Mouse (Mus musculus) gastrocnemius, postnatal 14 days (tissue): ENCODE data around the gene Angel1. TPM values are rescaled to one million over a fixed set of nuclear protein-coding genes. Genes with fewer than 3 reads are reported as not detected.
A peak's percentile ranks its signal among the peaks of the same experiment; 100 is the strongest.

ENCODE experiments used
- DNase-seq: peaks from one replicate; pipeline ENCODE4 v3.0.0; 2021; ENCODE audit warnings: mixed read lengths
- intact Hi-C: fragments of 180-260 bp; cut with DNase I; formaldehyde crosslinking; loops from one replicate; pipeline ENCODE4 v1.15.1; 2025; ENCODE audit warnings: low total_unique reads
- total RNA-seq, 2 experiments: library from RNA; stranded (reverse); gene quantifications; 2 replicates each; pipeline ENCODE4 v1.2.3; 2021

Angel1 gene
- total RNA-seq, 2 experiments from 2014 or later: 4.6 to 4.7 TPM

DNA sequence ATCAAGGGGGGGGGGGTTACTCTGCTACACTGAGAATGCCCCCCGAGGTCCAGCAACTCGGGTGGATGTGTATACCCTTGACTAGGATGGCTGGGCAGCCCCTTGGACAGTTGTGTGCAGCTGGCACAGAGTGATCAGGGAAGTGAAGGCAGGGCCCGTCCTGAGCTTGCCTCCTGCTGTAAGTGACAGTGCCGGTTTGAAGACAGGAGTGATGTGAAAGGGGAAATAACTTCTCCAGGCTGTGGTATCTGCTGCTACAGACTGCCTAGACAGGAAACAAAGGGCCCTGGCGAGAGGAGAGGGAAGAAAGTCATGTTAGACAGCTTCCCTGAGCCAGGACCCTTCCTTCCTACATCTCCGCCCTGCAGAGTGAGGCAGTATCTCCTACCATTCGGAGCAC is 42.6 kb downstream of the Angel1 start:
- intact Hi-C loops: no loop called here
- no peak for DNase-seq

DNA sequence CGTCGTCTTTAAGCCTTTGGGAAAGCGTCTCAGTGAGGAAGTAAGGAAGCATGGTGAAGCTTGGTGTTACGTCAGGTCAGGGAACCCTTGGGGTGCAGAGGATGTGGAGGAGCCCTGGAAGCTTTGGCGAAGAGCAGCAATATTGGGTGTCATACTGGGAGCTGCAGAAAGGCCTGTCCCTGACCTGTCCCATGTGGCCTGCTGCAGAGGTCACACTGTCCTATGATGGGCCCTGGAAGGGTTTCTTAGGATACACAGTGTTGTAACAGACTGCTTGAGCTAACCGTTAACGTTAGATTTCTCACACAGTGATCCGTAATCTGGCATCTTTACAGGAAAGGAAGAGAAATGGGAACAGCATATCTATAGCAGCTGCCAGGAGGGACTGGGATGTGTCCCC is 44.1 kb downstream of the Angel1 start:
- intact Hi-C loops: no loop called here
- DNase-seq: no peak

DNA sequence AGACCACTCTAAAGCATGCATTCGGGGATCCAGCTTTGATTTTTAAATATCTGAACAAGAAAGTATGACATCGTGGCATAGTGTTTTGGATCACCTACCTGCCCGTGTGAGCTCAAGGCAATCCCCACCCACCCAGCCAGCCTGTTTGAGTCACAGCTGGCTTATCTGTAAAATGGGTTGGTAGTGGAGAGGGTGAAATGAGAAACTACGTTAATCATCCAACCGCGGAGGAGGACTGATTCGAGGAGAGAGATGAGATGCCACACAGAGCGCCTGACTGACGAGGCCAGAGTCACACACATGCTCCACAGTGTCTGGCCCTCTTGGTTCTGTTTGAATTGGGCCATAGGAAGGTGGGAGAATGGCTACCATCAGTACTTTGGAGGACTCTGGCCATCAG is 44.6 kb downstream of the Angel1 start:
- intact Hi-C loops: no loop called here

GRCm38 (mm10) chr12:86680591-86681193 is 45.6 kb downstream of the Angel1 start:
- intact Hi-C loops: no loop called here
- DNase-seq: no peak

More for the DNA sequence above, 44.6 kb downstream of the Angel1 start:
- no peak for DNase-seq

DNA sequence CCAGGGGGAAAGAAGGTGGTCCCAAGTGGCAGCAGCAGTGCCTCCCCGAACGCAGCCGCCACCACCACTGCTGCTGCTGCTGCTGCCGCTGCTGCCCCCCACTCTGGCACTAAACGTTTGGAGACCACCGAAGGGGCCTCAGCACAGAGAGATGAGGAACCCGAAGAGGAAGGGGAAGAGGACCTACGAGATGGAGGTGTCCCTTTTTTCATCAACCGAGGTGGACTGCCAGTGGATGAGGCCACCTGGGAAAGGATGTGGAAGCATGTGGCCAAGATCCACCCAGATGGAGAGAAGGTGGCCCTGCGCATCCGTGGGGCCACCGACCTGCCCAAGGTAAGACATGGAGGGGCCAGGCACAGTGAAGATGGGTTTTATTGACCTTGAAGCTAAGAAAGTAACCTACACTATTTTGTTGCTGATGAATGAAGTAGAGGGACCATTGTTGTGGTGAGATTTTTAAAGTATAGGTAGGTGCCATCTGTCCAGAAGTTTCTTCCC is 46.2 kb downstream of the Angel1 start:
- intact Hi-C loops: no loop called here

DNA sequence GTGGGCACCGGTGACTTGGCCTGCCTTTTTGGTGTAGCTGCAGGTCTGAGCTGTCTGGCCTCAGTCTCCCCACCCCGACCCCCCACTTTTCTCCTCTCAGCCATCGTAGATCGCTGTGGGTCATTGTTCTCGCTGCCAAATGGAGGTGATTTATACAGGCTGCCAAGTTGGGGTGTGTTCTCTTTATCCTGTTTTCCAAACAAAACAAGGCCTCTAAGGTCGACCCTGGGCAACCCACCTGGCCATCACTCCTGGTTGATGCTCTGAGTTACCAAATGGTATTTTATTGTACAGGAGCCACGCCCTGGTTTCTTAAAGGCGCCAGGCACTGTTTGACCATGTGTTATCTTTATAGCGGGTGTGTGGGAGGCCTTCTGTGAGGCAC is 46.7 kb downstream of the Angel1 start:
- no peak for DNase-seq
- intact Hi-C loops: no loop called here

More for the DNA sequence above, 46.2 kb downstream of the Angel1 start:
- no peak for DNase-seq

- peak; percentile 68 for DNase-seq
- intact Hi-C loops: no loop called here
These were observed 47.4 kb downstream of the Angel1 start, which contains the start of gene Vash1 for GRCm38 (mm10) chr12:86678591-86679545. Gene Vash1 (plus strand): TSS chr12:86678700.

GRCm38 (mm10) chr12:86672507-86672906 is 53.8 kb downstream of the Angel1 start:
- DNase-seq: no peak
- intact Hi-C loops: no loop called here

DNA sequence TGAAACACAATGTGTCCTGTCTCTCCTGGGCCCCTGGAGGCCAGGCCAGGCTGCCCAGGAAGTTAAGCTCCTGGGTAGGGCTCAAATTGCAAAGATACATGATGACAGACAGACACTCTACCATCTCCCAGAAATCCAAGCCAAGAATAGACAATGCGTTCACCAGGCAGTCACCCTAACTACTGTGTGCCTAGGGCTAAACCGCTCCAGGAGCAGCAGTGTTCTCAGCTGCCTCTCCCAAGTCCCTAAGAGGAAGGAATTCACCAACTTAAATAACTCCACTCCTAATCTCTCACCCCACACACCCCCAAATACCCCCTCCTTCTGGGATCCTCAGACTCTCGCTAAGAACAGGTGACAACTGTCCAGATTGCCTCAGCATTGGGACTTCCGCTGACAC is 54.2 kb downstream of the Angel1 start:
- DNase-seq: no peak
- intact Hi-C loops: no loop called here

- DNase-seq: no peak
- intact Hi-C loops: no loop called here
These were observed 57.9 kb downstream of the Angel1 start for GRCm38 (mm10) chr12:86668404-86668803.

- intact Hi-C loops: no loop called here
- DNase-seq: no peak
These were observed 60.6 kb downstream of the Angel1 start for GRCm38 (mm10) chr12:86665656-86666055.

GRCm38 (mm10) chr12:86660466-86660865 is 65.8 kb downstream of the Angel1 start:
- DNase-seq: no peak
- intact Hi-C loops: no loop called here

DNA sequence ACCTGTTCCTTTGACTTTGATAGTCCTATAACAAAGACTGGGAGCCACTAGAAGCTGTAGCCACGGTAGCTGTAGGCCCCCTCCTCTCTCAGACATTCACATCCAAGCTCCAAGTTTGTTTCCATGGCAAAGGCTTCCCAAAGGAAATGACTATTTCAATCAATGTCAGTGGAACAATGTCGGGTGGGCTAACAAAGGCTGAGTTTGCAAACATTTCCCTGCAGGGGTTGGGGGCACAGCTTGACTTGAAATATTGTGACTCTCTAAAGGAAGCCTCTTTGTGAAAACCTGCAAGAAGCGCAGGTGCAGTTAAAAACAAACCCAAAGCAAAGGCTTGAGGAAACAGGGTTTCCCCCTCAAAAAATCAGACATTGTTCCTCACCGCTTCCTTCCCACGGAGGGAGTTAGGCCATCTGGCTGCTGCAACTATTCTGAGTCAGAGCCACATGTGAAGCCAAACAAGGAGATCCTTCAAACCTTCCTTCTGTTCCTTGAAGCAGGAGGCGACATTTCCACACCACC is 66.8 kb downstream of the Angel1 start:
- DNase-seq: no peak

DNA sequence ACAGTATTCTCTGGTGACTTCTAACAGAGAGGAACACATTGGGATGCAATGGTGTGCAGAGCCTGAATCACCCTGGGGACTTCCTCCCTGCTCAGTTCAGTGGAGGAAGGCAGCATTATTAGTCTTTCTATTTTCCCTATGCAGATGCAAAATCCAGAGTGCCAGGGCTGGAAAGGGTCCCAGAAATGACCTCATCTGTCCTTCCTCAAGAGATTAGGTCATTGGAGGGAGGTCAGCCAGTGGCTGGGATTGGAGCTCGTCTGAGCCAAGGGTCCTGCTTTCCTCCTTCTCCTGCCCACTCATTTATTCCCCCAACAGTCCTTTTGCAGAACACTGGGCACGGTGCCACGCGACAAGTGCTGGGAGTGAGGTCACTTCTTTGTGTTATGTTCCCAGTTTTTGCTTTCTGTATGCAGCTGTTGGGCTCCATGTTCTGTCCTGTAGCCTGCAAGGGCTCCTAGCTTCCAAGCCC is 73.7 kb downstream of the Angel1 start:
- peak; percentile 92 for DNase-seq
- intact Hi-C loops: no loop called here

More for the DNA sequence above, 66.8 kb downstream of the Angel1 start:
- intact Hi-C loops: no loop called here

DNA sequence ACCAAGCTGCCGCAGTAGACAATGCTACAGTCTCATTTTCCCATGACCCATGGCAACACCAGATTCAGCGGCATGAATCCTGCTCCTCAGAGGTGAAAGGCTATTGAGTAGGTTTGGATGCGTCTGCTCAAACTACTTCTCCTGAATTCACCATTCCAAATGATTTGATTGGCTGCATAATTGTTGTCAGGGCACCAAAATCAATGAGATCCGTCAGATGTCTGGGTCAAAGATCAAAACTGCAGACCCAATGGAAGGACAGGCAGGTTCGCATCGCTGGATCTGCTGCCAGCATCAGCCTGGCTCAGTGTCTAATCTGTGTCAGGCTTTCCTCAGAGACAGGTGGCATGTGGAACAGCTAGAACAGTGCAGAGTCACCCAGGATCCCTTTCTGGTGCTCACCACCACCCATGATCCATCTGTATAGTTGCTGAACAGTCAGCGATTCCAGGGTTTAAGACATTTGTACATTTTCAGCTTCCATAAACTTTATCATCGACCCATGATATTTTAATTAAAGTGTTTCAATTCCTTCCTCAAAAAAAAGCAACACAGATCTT is 74.9 kb downstream of the Angel1 start:
- no peak for DNase-seq
- intact Hi-C loops: no loop called here

Other genes starting within 250 kb of the Angel1 start
- gene Vash1, start 47.8 kb downstream of the Angel1 start, total RNA-seq: 10 to 100 TPM; 16.2 to 23.0 TPM
- gene Lrrc74a, start 7.9 kb upstream of the Angel1 start, total RNA-seq: not detected
- gene Irf2bpl, start 158.3 kb upstream of the Angel1 start, total RNA-seq: 10 to 100 TPM; 41.8 to 42.8 TPM
- gene Cipc, start 220.6 kb upstream of the Angel1 start, total RNA-seq: 10 to 100 TPM; 20.2 to 20.3 TPM